Mouse (Mus musculus) MEL (cell line): ENCODE results near the gene Nsun2.

Experiments used
- CTCF ChIP-seq, 3 experiments: IDR thresholded peaks in 2 of 3; conservative IDR thresholded peaks in 1 of 3; 2 replicates each; pipeline ENCODE4 v1.5.1; 2011 to 2012; ENCODE audit warnings: low read length in 3 of 3, low read depth in 2 of 3, mild to moderate bottlenecking in 2 of 3, improper control_type of control experiment in 1 of 3, inconsistent platforms in 1 of 3, mixed read lengths in 1 of 3, moderate library complexity in 1 of 3; ENCODE audit not compliant: control insufficient read depth in 1 of 3, insufficient read depth in 1 of 3, poor library complexity in 1 of 3, severe bottlenecking in 1 of 3
- MYC ChIP-seq: IDR thresholded peaks from 2 replicates; pipeline ENCODE4 v1.6.1; 2011; ENCODE audit warnings: low read depth, mild to moderate bottlenecking, low read length, improper control_type of control experiment, moderate library complexity

- TF ChIP-seq MYC = no peak
- TF ChIP-seq CTCF (IDR thresholded peaks at IDR 0.05 in 2 of 3, conservative IDR thresholded peaks at IDR 0.05 in 1 of 3; ENCODE audit: control insufficient read depth in 1 of 3, insufficient read depth in 1 of 3, low read depth in 2 of 3, low read length in 3 of 3, poor library complexity in 1 of 3, severe bottlenecking in 1 of 3) = no peak
Observed at GRCm38 (mm10) chr13:69533405-69534333, at the start of gene Nsun2.
